Mouse (Mus musculus) kidney, embryonic 16.5 days (tissue): Measurements from ENCODE around the gene Copz1. TPM values are rescaled to one million over a fixed set of nuclear protein-coding genes. Genes with fewer than 3 reads are reported as not detected.
A peak's percentile ranks its signal among the peaks of the same experiment; 100 is the strongest.

Experiments used
- ATAC-seq: fragments of 200-750 bp; cut with Nextera tagmentation; 2 replicates; pipeline ENCODE4 v1.8.0; 2017; ENCODE audit warnings: moderate TSS enrichment; ENCODE audit not compliant: low FRiP score, low TSS enrichment
- H3K27ac ChIP-seq: fragments of 300-500 bp; sonication (generic); 2 replicates; pipeline ENCODE4 v1.5.1; 2014; ENCODE audit warnings: low read length
- H3K27me3 ChIP-seq: fragments of 300-500 bp; sonication (generic); 2 replicates; pipeline ENCODE4 v1.6.1; 2014; ENCODE audit warnings: low read length, control low read depth, mixed read lengths; ENCODE audit not compliant: insufficient read depth
- H3K36me3 ChIP-seq: fragments of 300-500 bp; sonication (generic); 2 replicates; pipeline ENCODE4 v1.6.1; 2014; ENCODE audit warnings: low read length, control low read depth, mixed read lengths; ENCODE audit not compliant: insufficient read depth
- H3K4me1 ChIP-seq: fragments of 300-500 bp; sonication (generic); 2 replicates; pipeline ENCODE4 v1.6.1; 2014; ENCODE audit warnings: low read length, control low read depth, mixed read lengths; ENCODE audit not compliant: insufficient read depth
- H3K4me2 ChIP-seq: fragments of 300-500 bp; sonication (generic); replicated peaks from 2 replicates; pipeline ENCODE4 v1.6.1; 2014; ENCODE audit warnings: low read depth, low read length
- H3K4me3 ChIP-seq: fragments of 300-500 bp; sonication (generic); 2 replicates; pipeline ENCODE4 v1.5.1; 2014; ENCODE audit warnings: mild to moderate bottlenecking, low read length
- H3K9ac ChIP-seq: fragments of 300-500 bp; sonication (generic); replicated peaks from 2 replicates; pipeline ENCODE4 v1.6.1; 2014; ENCODE audit warnings: low read length
- H3K9me3 ChIP-seq: fragments of 300-500 bp; sonication (generic); 2 replicates; pipeline ENCODE4 v1.6.1; 2016; ENCODE audit warnings: low read length, control low read depth
- WGBS: fragments of 180-500 bp; shearing (Covaris S2); extraction: QIAGEN DNeasy Blood & Tissue Kit; methylation state at CpG from one replicate; pipeline ENCODE4 v1.1.7; 2014; 5-methylcytosine and 5-hydroxymethylcytosine counted together
- polyA plus RNA-seq: library from polyadenylated mRNA; unstranded; fragments of >200 nt; fragmentation: Nextera tagmentation; extraction: Ambion mirVana; gene quantifications from 2 replicates; pipeline ENCODE4 v1.2.1, GENCODE M21; 2015

The Copz1 gene
- polyA plus RNA-seq, 1 experiment from 2014 or later = 324 TPM

DNA sequence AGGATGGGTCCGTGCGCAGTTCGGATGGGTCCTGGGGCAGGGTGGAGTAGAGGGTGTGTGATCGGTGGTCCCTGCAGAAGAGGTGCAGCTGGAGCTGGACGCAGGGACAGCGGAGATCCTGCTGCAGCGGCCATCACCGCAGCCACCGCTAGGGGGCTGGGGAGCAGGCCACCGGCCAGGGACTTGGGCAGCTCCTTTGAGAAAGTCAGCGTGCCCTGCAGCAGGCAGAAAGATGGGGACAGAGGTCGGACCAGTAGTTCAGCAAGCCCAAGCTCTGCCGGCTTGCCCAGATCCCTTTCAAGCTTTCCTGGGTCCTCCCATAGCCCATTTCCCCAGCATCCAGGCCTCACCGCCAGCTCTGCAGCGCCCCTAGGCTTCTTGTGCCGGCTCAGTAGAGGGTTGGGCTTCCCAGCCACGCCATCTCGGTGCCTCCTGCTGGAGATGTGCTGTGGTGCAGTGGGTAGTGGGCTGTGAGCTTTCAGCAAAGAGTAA, 42.5 kb downstream of the Copz1 start:
- peaks cover 2% of the 10 kb centered on the region; the same call in 1 of the 2 replicates for H3K36me3 ChIP-seq
- WGBS = 3% methylated on average over 18 of the region's 18 CpGs
- no peaks in the 10 kb centered on the region for H3K27me3 ChIP-seq
- peak overlapping the region; percentile 56 for H3K4me2 ChIP-seq
- H3K27ac ChIP-seq = no peak overlapping the region
- peak overlapping the region; percentile 32 for H3K4me3 ChIP-seq
- peaks cover 28% of the 10 kb centered on the region for H3K4me1 ChIP-seq
- H3K9me3 ChIP-seq = no peaks in the 10 kb centered on the region
- ATAC-seq = peak; percentile 69
- H3K9ac ChIP-seq = peak overlapping the region; percentile 37

DNA sequence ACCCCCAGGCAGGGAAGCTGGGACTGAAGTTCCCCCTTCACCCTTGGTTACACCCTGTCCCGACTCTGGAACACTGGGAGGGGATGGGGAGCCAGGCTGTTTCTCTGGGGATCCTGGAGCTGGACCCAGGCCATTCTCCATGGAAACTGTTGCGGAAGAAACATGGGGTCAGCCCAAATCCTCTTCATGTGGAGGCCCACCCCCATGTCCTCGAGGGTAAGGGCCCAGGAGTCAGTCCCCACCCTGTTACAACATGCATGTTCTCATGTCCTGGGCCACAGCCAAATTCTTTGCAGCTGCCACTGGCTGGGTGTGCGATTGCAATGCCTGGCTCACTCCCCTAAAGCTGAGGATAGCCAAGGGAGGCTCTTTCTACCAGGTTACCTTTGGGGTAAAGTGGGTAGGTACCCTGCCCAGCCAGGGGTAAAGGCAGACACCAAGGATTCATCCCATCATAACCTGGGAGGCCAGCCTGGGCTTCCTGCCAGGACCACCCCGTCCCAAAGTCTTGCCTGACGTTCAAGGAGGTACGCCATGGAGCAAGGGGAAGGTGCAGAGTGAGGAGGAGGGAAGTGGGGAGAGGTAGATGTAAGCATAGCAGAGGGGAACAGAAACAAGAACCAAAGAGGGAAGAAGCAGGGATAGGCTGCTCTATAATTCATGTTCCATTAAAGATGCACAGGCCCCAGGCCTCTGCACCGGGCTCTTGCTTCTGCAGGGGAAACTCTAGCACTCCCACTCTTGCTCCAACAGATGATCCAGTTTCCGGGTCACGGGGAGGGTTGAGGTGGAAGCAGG, 43.7 kb downstream of the Copz1 start:
- Histone ChIP-seq H3K4me1 (peaks cover 30% of the 10 kb centered on the region), H3K4me3 (no peak overlapping the region), H3K4me2 (no peak overlapping the region), H3K9me3 (no peaks in the 10 kb centered on the region), H3K27me3 (no peaks in the 10 kb centered on the region), H3K9ac (no peak overlapping the region), H3K27ac (no peak overlapping the region), H3K36me3 (peaks cover 5% of the 10 kb centered on the region; the same call in 1 of the 2 replicates)
- 61% methylated on average over 10 of the region's 10 CpGs for WGBS
- no peak for ATAC-seq

GRCm38 (mm10) chr15:103317120-103317519, 44.6 kb downstream of the Copz1 start:
- Histone ChIP-seq H3K27me3 (no peaks in the 10 kb centered on the region), H3K4me2 (no peak overlapping the region), H3K4me3 (no peak overlapping the region), H3K36me3 (peaks cover 5% of the 10 kb centered on the region; the same call in 1 of the 2 replicates), H3K27ac (no peak overlapping the region), H3K9me3 (no peaks in the 10 kb centered on the region), H3K4me1 (peaks cover 38% of the 10 kb centered on the region), H3K9ac (no peak overlapping the region)
- ATAC-seq = no peak

GRCm38 (mm10) chr15:103317731-103318130, 45.2 kb downstream of the Copz1 start:
- 80% methylated on average over 8 of the region's 8 CpGs for WGBS
- Histone ChIP-seq H3K27me3 (no peaks in the 10 kb centered on the region), H3K27ac (no peak overlapping the region), H3K36me3 (peaks cover 5% of the 10 kb centered on the region; the same call in 1 of the 2 replicates), H3K9me3 (no peaks in the 10 kb centered on the region), H3K4me3 (no peak overlapping the region), H3K4me1 (peaks cover 44% of the 10 kb centered on the region), H3K4me2 (no peak overlapping the region), H3K9ac (no peak overlapping the region)
- ATAC-seq = no peak

- 48% methylated on average over 3 of the region's 3 CpGs for whole genome bisulfite sequencing
- no peak overlapping the region for H3K4me3 ChIP-seq
- no peaks in the 10 kb centered on the region for H3K27me3 ChIP-seq
- H3K9me3 ChIP-seq = no peaks in the 10 kb centered on the region
- ATAC-seq = no peak
- H3K4me2 ChIP-seq = no peak overlapping the region
- H3K36me3 ChIP-seq = peaks cover 5% of the 10 kb centered on the region; the same call in 1 of the 2 replicates
- no peak overlapping the region for H3K9ac ChIP-seq
- no peak overlapping the region for H3K27ac ChIP-seq
- H3K4me1 ChIP-seq = peaks cover 46% of the 10 kb centered on the region
These were observed 45.8 kb downstream of the Copz1 start for GRCm38 (mm10) chr15:103318201-103318816.

DNA sequence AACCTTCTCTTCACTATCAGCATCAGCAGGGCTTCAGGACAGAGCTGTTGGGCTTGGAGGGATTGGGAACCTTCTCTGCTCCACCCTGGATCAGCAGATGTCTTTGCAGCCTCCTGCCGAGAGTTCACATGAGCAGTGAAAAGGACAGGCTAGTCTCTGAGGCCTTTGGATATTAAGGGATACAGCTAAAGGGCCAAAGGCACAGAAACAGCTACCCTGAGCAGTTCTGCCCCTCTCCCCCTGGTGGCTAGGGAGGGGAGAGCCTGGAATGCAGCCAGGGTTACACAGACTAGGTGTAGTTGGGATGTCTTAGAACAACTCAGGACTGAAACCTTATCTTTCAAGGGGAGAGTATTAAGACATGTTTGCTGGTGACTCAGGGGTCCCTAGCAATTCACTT, 48.6 kb downstream of the Copz1 start:
- Histone ChIP-seq H3K36me3 (peaks cover 5% of the 10 kb centered on the region; the same call in 1 of the 2 replicates), H3K27me3 (no peaks in the 10 kb centered on the region), H3K4me2 (no peak overlapping the region), H3K27ac (no peak overlapping the region), H3K4me3 (no peak overlapping the region), H3K9me3 (no peaks in the 10 kb centered on the region), H3K9ac (no peak overlapping the region), H3K4me1 (peaks cover 31% of the 10 kb centered on the region)
- no peak for ATAC-seq
- 50% methylated on average over 1 of the region's 1 CpGs for WGBS

- Histone ChIP-seq H3K4me2 (peak overlapping the region; percentile 90), H3K9ac (peak overlapping the region; percentile 86), H3K27me3 (no peaks in the 10 kb centered on the region), H3K27ac (peak overlapping the region; percentile 55; the same call in 1 of the 2 replicates), H3K9me3 (no peaks in the 10 kb centered on the region), H3K4me3 (peak overlapping the region; percentile 66), H3K36me3 (peaks cover 5% of the 10 kb centered on the region; the same call in 1 of the 2 replicates), H3K4me1 (peaks cover 31% of the 10 kb centered on the region)
- 39% methylated on average over 4 of the region's 4 CpGs for WGBS
- no peak for ATAC-seq
These were observed 49.9 kb downstream of the Copz1 start for GRCm38 (mm10) chr15:103322396-103322795.

- H3K4me2 ChIP-seq = peak overlapping the region; percentile 90
- H3K36me3 ChIP-seq = peaks cover 5% of the 10 kb centered on the region; the same call in 1 of the 2 replicates
- no peaks in the 10 kb centered on the region for H3K9me3 ChIP-seq
- peak overlapping the region; percentile 55; the same call in 1 of the 2 replicates for H3K27ac ChIP-seq
- H3K4me3 ChIP-seq = peak overlapping the region; percentile 66
- H3K9ac ChIP-seq = peak overlapping the region; percentile 86
- ATAC-seq = peak; percentile 76; the same call in 1 of the 2 replicates
- WGBS = 1% methylated on average over 19 of the region's 26 CpGs
- peaks cover 30% of the 10 kb centered on the region for H3K4me1 ChIP-seq
- H3K27me3 ChIP-seq = no peaks in the 10 kb centered on the region
These were observed 50.5 kb downstream of the Copz1 start for GRCm38 (mm10) chr15:103323070-103323454.

DNA sequence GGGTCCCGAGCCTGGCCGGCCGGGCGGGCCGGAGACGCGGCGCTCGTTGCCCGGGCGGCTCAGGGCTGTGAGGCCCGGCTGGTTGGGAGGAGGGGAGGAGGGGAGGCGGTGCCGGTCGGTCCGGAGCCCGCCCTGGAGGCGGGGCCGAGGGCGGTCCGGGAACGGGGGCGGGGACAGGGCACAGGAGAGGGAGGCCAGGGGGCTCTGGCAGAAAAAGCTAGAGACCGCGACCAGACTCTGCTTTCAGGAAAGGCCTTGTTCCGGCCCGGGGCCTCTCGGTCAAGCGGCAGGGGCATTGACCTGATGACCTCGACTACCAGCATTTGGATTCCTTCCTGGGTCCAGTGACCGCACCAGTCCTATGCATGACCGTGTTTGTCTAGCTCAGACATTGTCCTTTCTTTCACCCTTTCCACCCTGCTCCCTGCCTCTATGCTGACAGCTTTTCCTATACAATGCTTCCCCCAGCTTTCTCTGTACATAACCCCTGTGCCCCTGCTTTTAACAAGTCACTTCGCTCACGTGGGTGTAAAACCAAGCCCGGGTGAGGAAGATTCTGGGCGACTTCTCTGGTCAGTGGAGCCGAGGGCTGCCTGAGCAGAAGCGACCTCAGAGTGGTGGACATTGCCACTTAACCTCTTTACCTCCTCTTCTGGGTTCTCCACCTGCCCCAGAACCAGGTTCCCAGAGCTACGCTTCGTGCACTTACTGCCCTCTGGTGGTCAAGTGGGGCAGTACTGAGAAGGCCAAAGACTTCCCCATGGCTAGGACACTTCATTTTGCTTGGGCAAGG, 51.1 kb downstream of the Copz1 start:
- WGBS = under 1% methylated on average over 36 of the region's 40 CpGs
- H3K9me3 ChIP-seq = no peaks in the 10 kb centered on the region
- ATAC-seq = peak; percentile 96

More for the DNA sequence above, 51.1 kb downstream of the Copz1 start:
- peak overlapping the region; percentile 90 for H3K27ac ChIP-seq
- peak overlapping the region; percentile 86 for H3K9ac ChIP-seq
- H3K4me2 ChIP-seq = peak overlapping the region; percentile 90
- H3K4me3 ChIP-seq = peak overlapping the region; percentile 66
- H3K4me1 ChIP-seq = peaks cover 24% of the 10 kb centered on the region
- peaks cover 5% of the 10 kb centered on the region; the same call in 1 of the 2 replicates for H3K36me3 ChIP-seq
- H3K27me3 ChIP-seq = no peaks in the 10 kb centered on the region
